Mouse (Mus musculus) stomach, embryonic 16.5 days (tissue): ENCODE measurements around the gene Gm3233. TPM values are rescaled to one million over a fixed set of nuclear protein-coding genes. Genes with fewer than 3 reads are reported as not detected.
"Not testable (repeated sequence)": the region's sequence is repeated elsewhere in the genome, so short reads cannot be mapped to it uniquely, and the experiment has no call there.

Experiments
- ATAC-seq: fragments of 200-750 bp; cut with Nextera tagmentation; 2 replicates; pipeline ENCODE4 v1.8.0; 2017; ENCODE audit warnings: moderate number of reproducible peaks, moderate TSS enrichment; ENCODE audit not compliant: insufficient read depth, low FRiP score
- H3K27ac ChIP-seq: fragments of 300-500 bp; sonication (generic); 2 replicates; pipeline ENCODE4 v1.5.1; 2014; ENCODE audit warnings: low read length
- H3K27me3 ChIP-seq: fragments of 300-500 bp; sonication (generic); 2 replicates; pipeline ENCODE4 v1.6.1; 2014; ENCODE audit warnings: low read length, control low read depth, mixed read lengths; ENCODE audit not compliant: control insufficient read depth, insufficient read depth
- H3K36me3 ChIP-seq: fragments of 300-500 bp; sonication (generic); 2 replicates; pipeline ENCODE4 v1.6.1; 2014; ENCODE audit warnings: low read length; ENCODE audit not compliant: control insufficient read depth, insufficient read depth
- H3K4me1 ChIP-seq: fragments of 300-500 bp; sonication (generic); 2 replicates; pipeline ENCODE4 v1.6.1; 2014; ENCODE audit warnings: low read length, control low read depth, mixed read lengths; ENCODE audit not compliant: control insufficient read depth, insufficient read depth
- H3K4me2 ChIP-seq: fragments of 300-500 bp; sonication (generic); 2 replicates; pipeline ENCODE4 v1.6.1; 2014; ENCODE audit warnings: low read depth, low read length, mixed read lengths
- H3K4me3 ChIP-seq: fragments of 300-500 bp; sonication (generic); replicated peaks from 2 replicates; pipeline ENCODE4 v1.5.1; 2014; ENCODE audit warnings: mild to moderate bottlenecking, low read length
- H3K9ac ChIP-seq: fragments of 300-500 bp; sonication (generic); 2 replicates; pipeline ENCODE4 v1.6.1; 2014; ENCODE audit warnings: low read length
- H3K9me3 ChIP-seq: fragments of 300-500 bp; sonication (generic); replicated peaks from 2 replicates; pipeline ENCODE4 v1.6.1; 2016; ENCODE audit warnings: low read length, control low read depth; ENCODE audit not compliant: control insufficient read depth
- whole genome bisulfite sequencing: fragments of 180-500 bp; shearing (Covaris S2); extraction: QIAGEN DNeasy Blood & Tissue Kit; methylation state at CpG from one replicate; pipeline ENCODE4 v1.1.7; 2014; 5-methylcytosine and 5-hydroxymethylcytosine counted together
- polyA plus RNA-seq: library from polyadenylated mRNA; unstranded; fragments of >200 nt; fragmentation: Nextera tagmentation; extraction: Ambion mirVana; gene quantifications from 2 replicates; pipeline ENCODE4 v1.2.1, GENCODE M21; 2015

Gm3233 gene
- polyA plus RNA-seq, result not detected in 2 replicates

DNA sequence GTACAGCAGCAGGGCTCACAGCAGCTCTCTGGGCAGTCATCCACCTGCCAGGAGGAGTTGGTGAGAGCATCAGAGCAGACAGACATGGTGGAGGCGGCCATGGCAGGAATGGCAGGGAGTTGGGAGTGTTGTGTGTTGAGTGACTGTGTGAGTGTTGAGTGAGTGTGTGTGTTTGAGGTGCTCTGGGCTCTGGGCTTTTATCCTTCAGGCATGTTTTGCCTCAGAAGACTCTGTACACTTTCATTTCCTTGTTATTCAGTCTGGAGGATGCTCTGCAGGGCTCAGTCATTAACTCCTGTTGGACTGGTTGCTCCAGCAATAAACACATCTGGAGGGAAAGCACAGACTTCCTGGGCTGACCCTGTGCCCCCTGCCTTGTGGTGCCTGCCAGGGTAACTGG is at the start of gene Gm3233:
Gm3233 (minus strand) TSS at position 101 of the 400 bp plus-strand sequence.
- H3K4me2 ChIP-seq, H3K4me1 ChIP-seq, H3K27me3 ChIP-seq, H3K9ac ChIP-seq, H3K27ac ChIP-seq, H3K4me3 ChIP-seq, ATAC-seq, H3K9me3 ChIP-seq, H3K36me3 ChIP-seq: not testable (repeated sequence)
- WGBS, result no CpG with 5 or more reads among the region's 1 CpGs

DNA sequence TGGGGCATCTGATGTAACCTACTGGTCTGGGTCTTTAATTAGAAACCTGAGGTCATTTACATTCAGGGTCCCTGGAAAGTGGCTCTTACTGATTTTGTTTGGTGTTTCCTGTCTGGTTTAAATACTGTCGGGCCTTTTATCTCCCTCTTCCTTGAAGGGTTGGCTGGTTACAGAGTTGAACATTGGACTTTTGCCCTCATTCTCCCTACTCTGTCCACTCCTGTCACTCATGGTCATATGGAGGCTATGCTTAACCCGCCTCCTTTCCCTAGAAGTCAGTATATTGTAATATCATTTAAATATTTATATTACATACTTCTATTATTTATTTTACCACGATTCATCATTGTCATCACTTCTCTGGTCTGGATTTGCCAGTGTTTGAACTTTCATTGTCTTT is 44.6 kb upstream of the Gm3233 start:
- Histone ChIP-seq H3K9ac (no peak overlapping the region), H3K4me1 (no peaks in the 10 kb centered on the region), H3K4me2 (no peak overlapping the region), H3K9me3 (no peaks in the 10 kb centered on the region), H3K27me3 (no peaks in the 10 kb centered on the region), H3K36me3 (no peaks in the 10 kb centered on the region), H3K27ac (no peak overlapping the region), H3K4me3 (no peak overlapping the region)
- ATAC-seq, result no peak
- WGBS, result 42% methylated on average over 3 of the region's 3 CpGs

DNA sequence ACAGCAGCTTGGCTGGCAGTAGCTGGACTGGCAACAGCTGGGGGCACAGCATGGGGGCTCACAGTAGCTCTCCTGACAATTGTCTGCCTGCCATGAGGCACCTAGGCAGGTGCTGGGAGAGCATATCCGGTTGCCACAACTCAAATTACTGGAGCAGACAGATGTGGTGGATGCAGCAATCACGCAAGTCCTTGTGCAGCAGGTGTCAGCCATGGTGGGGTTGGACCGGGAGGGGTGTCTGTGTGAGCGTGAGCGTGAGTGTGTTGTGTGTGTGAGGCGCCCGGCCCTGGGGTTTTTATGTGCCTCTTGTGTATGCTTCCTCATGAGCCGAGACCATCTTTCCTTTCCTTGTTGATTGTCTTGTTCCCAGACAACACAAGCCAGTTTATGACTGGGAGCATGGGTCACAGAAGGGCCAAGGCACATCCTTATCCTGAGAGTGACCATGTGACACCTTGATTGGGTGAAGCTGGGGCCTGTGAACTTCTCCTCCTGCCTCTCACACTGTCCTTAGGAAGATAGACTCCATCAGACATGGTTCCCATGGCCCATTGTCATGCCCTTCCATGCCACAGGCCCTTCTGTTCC is 39.5 kb upstream of the Gm3233 start, which contains the start of gene Gm19668:
Gm19668 (minus strand) TSS at position 213 of the 588 bp plus-strand sequence.
- H3K4me3 ChIP-seq, result no peak within 1 kb of the TSS
- H3K27ac ChIP-seq, result no peak within 1 kb of the TSS
- ATAC-seq, result no peak
- WGBS, result 62% methylated on average over 8 of the region's 8 CpGs
- H3K4me2 ChIP-seq, result no peak within 1 kb of the TSS
- no peaks in the 10 kb centered on the region for H3K27me3 ChIP-seq
- H3K36me3 ChIP-seq, result no peaks in the 10 kb centered on the region
- H3K9ac ChIP-seq, result no peak within 1 kb of the TSS
- no peaks in the 10 kb centered on the region for H3K9me3 ChIP-seq
- no peaks in the 10 kb centered on the region for H3K4me1 ChIP-seq

DNA sequence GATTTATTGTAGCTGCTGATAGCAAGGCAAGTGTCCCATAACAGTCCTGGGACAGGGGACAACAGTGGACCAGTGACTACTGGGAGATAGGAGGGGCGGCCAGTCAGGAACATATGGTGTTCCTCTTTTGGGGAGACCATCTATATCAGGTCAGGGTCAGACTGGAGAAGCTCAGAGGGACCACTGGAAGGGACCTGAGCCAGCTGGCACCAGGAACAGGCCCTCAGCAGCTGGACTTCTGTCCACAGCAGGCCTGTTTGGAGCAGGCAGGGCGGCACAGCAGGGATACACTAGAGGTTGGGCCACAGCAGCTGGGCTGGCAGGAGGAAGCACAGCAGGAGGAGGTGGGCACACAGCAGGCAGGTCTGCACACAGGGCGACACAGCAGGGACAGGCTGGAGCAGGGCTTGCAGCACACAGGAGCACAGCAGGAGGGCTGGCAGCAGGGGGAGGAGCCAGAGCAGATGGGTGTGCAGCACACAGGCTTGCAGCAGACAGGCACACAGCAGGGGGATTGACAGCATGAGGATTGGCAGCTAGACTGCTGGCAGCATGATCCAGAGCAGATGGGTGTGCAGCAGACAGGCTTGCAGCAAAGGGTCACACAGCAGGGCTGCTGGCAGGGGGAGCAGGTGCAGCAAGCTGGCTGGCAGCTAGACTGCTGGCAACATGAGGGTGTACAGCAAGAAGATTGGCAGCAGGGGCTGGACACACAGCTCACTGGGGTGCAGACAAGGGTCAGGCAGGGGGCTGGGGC is 38.9 kb upstream of the Gm3233 start:
- not testable (repeated sequence) for H3K36me3 ChIP-seq, H3K27ac ChIP-seq, ATAC-seq, H3K4me1 ChIP-seq, H3K9me3 ChIP-seq, H3K27me3 ChIP-seq, H3K9ac ChIP-seq, H3K4me3 ChIP-seq, H3K4me2 ChIP-seq
- 38% methylated on average over 3 of the region's 3 CpGs for WGBS

DNA sequence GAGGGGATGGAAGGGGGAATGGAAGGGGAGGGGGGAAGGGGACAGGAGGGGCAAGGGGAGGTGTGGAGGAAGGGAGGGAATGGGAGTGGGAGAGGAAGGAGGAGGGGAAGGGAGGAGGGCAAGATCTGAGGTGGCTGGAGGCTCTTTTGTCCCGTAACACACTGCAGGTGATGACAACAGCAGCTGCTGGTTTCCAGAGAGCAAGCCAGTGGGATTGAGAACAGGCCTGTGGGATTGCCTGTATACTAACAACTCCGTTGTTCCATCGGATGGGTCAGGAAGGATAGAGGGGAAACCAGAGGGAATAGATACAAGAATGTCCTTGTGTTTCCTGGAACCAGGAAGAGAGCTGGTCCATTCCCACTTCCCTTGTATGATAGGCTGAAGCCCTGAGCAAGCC is 38.2 kb upstream of the Gm3233 start:
- no peak for ATAC-seq
- H3K4me3 ChIP-seq, result no peak overlapping the region
- H3K36me3 ChIP-seq, result no peaks in the 10 kb centered on the region
- H3K27me3 ChIP-seq, result no peaks in the 10 kb centered on the region
- 15% methylated on average over 3 of the region's 3 CpGs for WGBS
- no peaks in the 10 kb centered on the region for H3K4me1 ChIP-seq
- H3K9me3 ChIP-seq, result no peaks in the 10 kb centered on the region
- H3K9ac ChIP-seq, result no peak overlapping the region
- no peak overlapping the region for H3K4me2 ChIP-seq
- no peak overlapping the region for H3K27ac ChIP-seq

DNA sequence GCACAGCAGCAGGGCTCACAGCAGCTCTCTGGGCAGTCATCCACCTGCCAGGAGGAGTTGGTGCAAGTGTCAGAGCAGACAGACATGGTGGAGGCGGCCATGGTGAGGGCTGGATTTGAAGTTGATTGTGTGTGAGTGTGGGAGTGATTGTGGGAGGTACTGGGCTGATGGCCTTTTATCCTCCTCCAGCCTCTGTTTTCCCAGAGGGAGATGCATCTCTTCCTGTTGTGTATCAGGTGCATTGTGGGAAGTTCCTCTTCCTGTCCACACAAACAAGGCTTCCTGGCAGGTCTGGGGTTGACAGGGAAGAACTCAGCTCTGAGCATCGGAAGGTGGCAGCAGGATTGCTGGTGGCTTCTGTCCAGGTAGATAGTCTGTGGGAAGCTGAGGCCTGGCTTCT is 35.5 kb upstream of the Gm3233 start, which contains the start of gene Gm9639:
Gm9639 (minus strand) TSS at position 101 of the 400 bp plus-strand sequence.
- no peak within 1 kb of the TSS for H3K4me2 ChIP-seq
- H3K36me3 ChIP-seq, result no peaks in the 10 kb centered on the region
- no peak within 1 kb of the TSS for H3K9ac ChIP-seq
- no peaks in the 10 kb centered on the region for H3K4me1 ChIP-seq
- H3K27me3 ChIP-seq, result no peaks in the 10 kb centered on the region
- H3K4me3 ChIP-seq, result no peak within 1 kb of the TSS
- H3K27ac ChIP-seq, result no peak within 1 kb of the TSS
- H3K9me3 ChIP-seq, result no peaks in the 10 kb centered on the region
- no peak for ATAC-seq
- WGBS, result 66% methylated on average over 2 of the region's 2 CpGs

DNA sequence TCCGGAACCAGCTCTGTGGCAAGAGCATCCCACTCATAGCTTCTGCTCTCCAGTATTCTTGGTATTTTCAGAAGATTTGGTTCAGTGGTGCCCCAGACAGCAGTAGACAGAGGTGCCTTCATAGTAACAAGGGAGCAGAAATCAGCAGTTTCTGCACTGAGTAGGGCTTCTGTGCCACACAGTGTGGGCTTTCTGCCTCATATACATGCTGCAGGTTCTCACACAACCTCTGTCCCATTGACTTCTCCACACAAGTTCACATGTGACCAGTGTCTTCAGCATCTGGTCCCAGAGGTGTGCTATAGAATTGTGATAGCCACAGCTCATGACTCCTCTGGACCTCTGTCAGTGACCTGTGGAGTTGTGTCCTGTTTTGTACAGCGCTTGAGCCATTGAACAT is 29.1 kb upstream of the Gm3233 start:
- no peaks in the 10 kb centered on the region for H3K9me3 ChIP-seq
- no peak overlapping the region for H3K4me3 ChIP-seq
- H3K27ac ChIP-seq, result no peak overlapping the region
- H3K27me3 ChIP-seq, result no peaks in the 10 kb centered on the region
- 71% methylated on average over 2 of the region's 2 CpGs for WGBS
- no peak overlapping the region for H3K9ac ChIP-seq
- no peak overlapping the region for H3K4me2 ChIP-seq
- H3K4me1 ChIP-seq, result no peaks in the 10 kb centered on the region
- no peak for ATAC-seq
- no peaks in the 10 kb centered on the region for H3K36me3 ChIP-seq

DNA sequence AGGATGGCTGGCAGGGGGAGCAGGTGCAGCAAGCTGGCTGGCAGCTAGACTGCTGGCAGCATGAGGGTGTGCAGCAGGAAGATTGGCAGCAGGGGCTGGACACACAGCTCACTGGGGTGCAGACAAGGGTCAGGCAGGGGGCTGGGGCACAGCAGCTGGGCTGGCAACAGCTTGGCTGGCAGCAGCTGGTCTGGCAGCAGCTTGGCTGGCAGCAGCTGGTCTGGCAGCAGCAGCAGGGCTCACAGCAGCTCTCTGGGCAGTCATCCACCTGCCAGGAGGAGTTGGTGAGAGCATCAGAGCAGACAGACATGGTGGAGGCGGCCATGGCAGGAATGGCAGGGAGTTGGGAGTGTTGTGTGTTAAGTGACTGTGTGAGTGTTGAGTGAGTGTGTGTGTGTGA is 28.4 kb upstream of the Gm3233 start, which contains the start of gene Gm7137:
Gm7137 (minus strand) TSS at position 325 of the 400 bp plus-strand sequence.
- WGBS, result 57% methylated on average over 1 of the region's 1 CpGs
- ATAC-seq, H3K9ac ChIP-seq: not testable (repeated sequence)

DNA sequence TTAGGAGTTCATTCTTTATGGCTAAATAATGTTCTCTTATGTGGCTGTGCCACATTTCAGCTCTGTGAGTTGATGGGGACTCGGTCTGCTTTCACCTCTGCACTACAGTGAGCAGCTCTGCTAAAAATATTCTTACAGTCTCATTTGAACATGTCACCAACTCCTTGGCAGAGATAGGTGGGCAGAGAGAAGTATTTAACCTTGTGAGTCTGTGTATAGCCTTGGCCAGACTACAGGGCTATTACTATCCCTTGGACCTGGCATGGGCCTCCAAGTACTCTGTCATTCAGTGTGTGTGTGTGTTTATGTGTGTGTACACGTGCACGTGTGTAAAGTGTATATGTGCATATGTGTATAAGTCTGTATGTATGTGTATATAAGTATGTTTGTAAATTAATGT is 23.9 kb upstream of the Gm3233 start:
- H3K27me3 ChIP-seq, H3K27ac ChIP-seq, H3K4me3 ChIP-seq, H3K4me2 ChIP-seq, H3K36me3 ChIP-seq, H3K4me1 ChIP-seq, H3K9me3 ChIP-seq, ATAC-seq, H3K9ac ChIP-seq: not testable (repeated sequence)
- WGBS, result 80% methylated on average over 1 of the region's 3 CpGs

More for the DNA sequence above, 28.4 kb upstream of the Gm3233 start, which contains the start of gene Gm7137:
- H3K27ac ChIP-seq, H3K9me3 ChIP-seq, H3K4me1 ChIP-seq, H3K36me3 ChIP-seq, H3K4me2 ChIP-seq, H3K27me3 ChIP-seq, H3K4me3 ChIP-seq: not testable (repeated sequence)
